Comparison of ENCODE assay signal across 8 mouse cellular contexts in the genomic region with DNA sequence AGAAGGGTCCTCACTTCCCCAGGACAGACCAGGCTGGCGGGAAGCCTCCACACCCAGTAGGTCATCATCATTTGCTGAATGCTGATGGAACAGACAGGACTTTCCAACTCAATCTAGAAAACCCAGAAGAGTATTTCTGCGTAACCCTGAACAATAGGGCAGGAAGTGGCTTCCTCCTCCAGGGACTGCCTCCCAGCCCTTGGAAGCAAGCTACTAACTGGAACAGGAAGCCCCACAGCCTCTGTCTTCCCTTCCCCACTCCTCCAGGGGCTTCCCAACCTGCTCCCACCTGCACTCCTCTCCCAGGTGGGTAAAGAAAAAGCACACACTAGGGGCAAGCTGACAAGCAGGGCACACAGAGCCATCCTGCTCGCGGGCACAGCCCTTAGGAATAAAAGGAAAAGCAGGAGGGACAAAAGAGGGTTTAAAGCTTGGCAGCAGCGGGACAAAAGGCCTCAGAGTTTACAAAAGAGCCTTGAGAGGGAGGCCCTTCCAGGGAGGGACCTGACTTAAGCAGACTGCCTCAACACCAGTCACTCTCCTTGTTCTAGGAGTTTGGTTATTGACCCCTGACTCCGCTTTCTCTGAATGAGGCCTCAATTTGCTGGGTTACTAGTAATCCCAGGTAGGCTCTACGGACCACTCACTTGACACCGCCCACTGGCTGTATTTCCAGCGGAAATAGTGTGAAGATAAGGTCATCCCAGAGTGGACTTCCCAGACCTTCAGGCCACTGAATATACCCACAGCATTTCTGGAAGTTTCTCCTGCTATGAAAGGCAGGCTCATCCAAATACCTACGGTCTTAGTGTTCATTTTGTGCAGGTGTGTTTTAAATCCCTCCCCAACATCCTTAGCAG. TPM values are rescaled to one million over a fixed set of nuclear protein-coding genes. Genes with fewer than 3 reads are reported as not detected.
DNase-seq lines count a peak whose midpoint lies in the region; ATAC-seq lines count a peak whose summit lies in the region.

No protein-coding gene starts in this region.

- H3K4me3 ChIP-seq in embryonic facial prominence, embryonic 14.5 days (ENCODE audit: low read depth, low read length): no peak overlapping the region
- H3K4me3 ChIP-seq in hindbrain, embryonic 10.5 days: peak overlapping the region; percentile 26; the same call in 1 of the 2 replicates
- H3K4me3 ChIP-seq in stomach, embryonic 16.5 days (replicated peaks; ENCODE audit: low read length): no peak overlapping the region

- ATAC-seq in embryonic facial prominence, embryonic 14.5 days (ENCODE audit: low read depth): no peak
- no peak for ATAC-seq in stomach, embryonic 16.5 days (ENCODE audit: insufficient read depth, low FRiP score)

- peaks cover 10% of the 10 kb centered on the region for H3K36me3 ChIP-seq in embryonic facial prominence, embryonic 14.5 days (ENCODE audit: control insufficient read depth, insufficient read depth, low read length)
- peaks cover 9% of the 10 kb centered on the region for H3K36me3 ChIP-seq in hindbrain, embryonic 10.5 days
- H3K36me3 ChIP-seq in stomach, embryonic 16.5 days (ENCODE audit: control insufficient read depth, insufficient read depth, low read length): peaks cover 3% of the 10 kb centered on the region; the same call in 1 of the 2 replicates

- no peak overlapping the region for H3K4me2 ChIP-seq in embryonic facial prominence, embryonic 14.5 days (ENCODE audit: low read depth, low read length)
- peak overlapping the region; percentile 36 for H3K4me2 ChIP-seq in stomach, embryonic 16.5 days (ENCODE audit: low read depth, low read length)

- WGBS in embryonic facial prominence, embryonic 14.5 days: 35% methylated on average over 10 of the region's 10 CpGs
- WGBS in hindbrain, embryonic 10.5 days: 17% methylated on average over 10 of the region's 10 CpGs
- WGBS in stomach, embryonic 16.5 days: 35% methylated on average over 10 of the region's 10 CpGs

- DNase-seq in Muller cell, postnatal 12 days (ENCODE audit: inconsistent ontology term): peak; percentile 19
- DNase-seq in embryonic facial prominence, embryonic 14.5 days (ENCODE audit: low spot score): peak; percentile 62
- DNase-seq in hindbrain, embryonic 10.5 days (ENCODE audit: low spot score): peak; percentile 57
- DNase-seq in lung, adult 18-20 months: peak; percentile 10 to 16
- no peak for DNase-seq in cerebellum, postnatal 25 days
- no peak for DNase-seq in left cerebral cortex, adult 11 months (ENCODE audit: low spot score)
- DNase-seq in urinary bladder, postnatal 4 days (ENCODE audit: low spot score in 2 of 2): no peak

- peak overlapping the region; percentile 34; the same call in 1 of the 2 replicates for H3K9ac ChIP-seq in embryonic facial prominence, embryonic 14.5 days (ENCODE audit: low read depth, low read length)
- peak overlapping the region; percentile 70 for H3K9ac ChIP-seq in stomach, embryonic 16.5 days (ENCODE audit: low read length)

- no peaks in the 10 kb centered on the region for H3K27me3 ChIP-seq in embryonic facial prominence, embryonic 14.5 days (replicated peaks; ENCODE audit: control insufficient read depth, insufficient read depth, low read length)
- peaks cover 7% of the 10 kb centered on the region; the same call in 1 of the 2 replicates for H3K27me3 ChIP-seq in hindbrain, embryonic 10.5 days (ENCODE audit: insufficient read depth, poor library complexity, severe bottlenecking)
- H3K27me3 ChIP-seq in stomach, embryonic 16.5 days (ENCODE audit: control insufficient read depth, insufficient read depth, low read length): no peaks in the 10 kb centered on the region

- H3K9me3 ChIP-seq in embryonic facial prominence, embryonic 14.5 days (ENCODE audit: control insufficient read depth, low read length): no peaks in the 10 kb centered on the region
- 0 out of 2 replicates have a peak, but pooled peaks cover 2% of the 10 kb centered on the region for H3K9me3 ChIP-seq in hindbrain, embryonic 10.5 days
- no peaks in the 10 kb centered on the region for H3K9me3 ChIP-seq in stomach, embryonic 16.5 days (replicated peaks; ENCODE audit: control insufficient read depth, low read length)

- peak overlapping the region; percentile 93 for H3K27ac ChIP-seq in embryonic facial prominence, embryonic 14.5 days (replicated peaks; ENCODE audit: low read depth, low read length)
- H3K27ac ChIP-seq in hindbrain, embryonic 10.5 days: peak overlapping the region; percentile 89
- H3K27ac ChIP-seq in stomach, embryonic 16.5 days (ENCODE audit: low read length): peak overlapping the region; percentile 90

- H3K4me1 ChIP-seq in embryonic facial prominence, embryonic 14.5 days (ENCODE audit: control insufficient read depth, insufficient read depth, low read length): peaks cover 36% of the 10 kb centered on the region
- peaks cover 57% of the 10 kb centered on the region for H3K4me1 ChIP-seq in hindbrain, embryonic 10.5 days (replicated peaks)
- peaks cover 27% of the 10 kb centered on the region for H3K4me1 ChIP-seq in stomach, embryonic 16.5 days (ENCODE audit: control insufficient read depth, insufficient read depth, low read length)

RNA-seq across cellular contexts. Expression of a gene that starts 1.6 kb away (rescaled TPM):
- polyA plus RNA-seq in embryonic facial prominence, embryonic 14.5 days (2014; fragmentation: Nextera tagmentation; extraction: Ambion mirVana): 24.2 and 27.3 TPM in 2 replicates
- polyA plus RNA-seq in hindbrain, embryonic 10.5 days (2016; fragmentation: Nextera tagmentation; extraction: Ambion mirVana): 24.6 and 29.0 TPM in 2 replicates
- 23.9 and 25.9 TPM in 2 replicates for polyA plus RNA-seq in stomach, embryonic 16.5 days (2015; fragmentation: Nextera tagmentation; extraction: Ambion mirVana)

RNA-seq across cellular contexts. Expression of a gene that starts 27.9 kb away (rescaled TPM):
- 126 and 157 TPM in 2 replicates for polyA plus RNA-seq in embryonic facial prominence, embryonic 14.5 days (2014; fragmentation: Nextera tagmentation; extraction: Ambion mirVana)
- 197 and 217 TPM in 2 replicates for polyA plus RNA-seq in hindbrain, embryonic 10.5 days (2016; fragmentation: Nextera tagmentation; extraction: Ambion mirVana)
- 119 and 121 TPM in 2 replicates for polyA plus RNA-seq in stomach, embryonic 16.5 days (2015; fragmentation: Nextera tagmentation; extraction: Ambion mirVana)

RNA-seq across cellular contexts. Expression of a gene that starts 35.3 kb away (rescaled TPM):
- polyA plus RNA-seq in embryonic facial prominence, embryonic 14.5 days (2014; fragmentation: Nextera tagmentation; extraction: Ambion mirVana): 25.4 and 27.2 TPM in 2 replicates
- 1.3 and 2.2 TPM in 2 replicates for polyA plus RNA-seq in hindbrain, embryonic 10.5 days (2016; fragmentation: Nextera tagmentation; extraction: Ambion mirVana)
- polyA plus RNA-seq in stomach, embryonic 16.5 days (2015; fragmentation: Nextera tagmentation; extraction: Ambion mirVana): 23.9 and 29.1 TPM in 2 replicates

Comparison
In these comparisons a context has a peak if more than half of its experiments do, and no peak if none do; other contexts are left out.
1. DNase-seq: peak in Muller cell, postnatal 12 days (single experiment), embryonic facial prominence, embryonic 14.5 days (single experiment), hindbrain, embryonic 10.5 days (single experiment) and lung, adult 18-20 months (2 of 2); none in cerebellum, postnatal 25 days (0 of 2), left cerebral cortex, adult 11 months (single experiment) and urinary bladder, postnatal 4 days (0 of 2).
2. Peak in every context shown above with its lines, with median percentiles within 50 percentile points of each other: H3K27ac ChIP-seq.